Mouse (Mus musculus) embryonic facial prominence, embryonic 15.5 days (tissue): Measurements from ENCODE around the gene Plxnb3. TPM values are rescaled to one million over a fixed set of nuclear protein-coding genes. Genes with fewer than 3 reads are reported as not detected.
A peak's percentile ranks its signal among the peaks of the same experiment; 100 is the strongest.

Experiments
- ATAC-seq: fragments of 200-750 bp; cut with Nextera tagmentation; 2 replicates; pipeline ENCODE4 v1.8.0; 2017; ENCODE audit warnings: low read depth, moderate TSS enrichment; ENCODE audit not compliant: insufficient number of reproducible peaks, low FRiP score, low TSS enrichment
- H3K27ac ChIP-seq: fragments of 300-500 bp; sonication (generic); replicated peaks from 2 replicates; pipeline ENCODE4 v1.5.1; 2015; ENCODE audit warnings: mild to moderate bottlenecking, inconsistent platforms
- H3K27me3 ChIP-seq: fragments of 300-500 bp; sonication (generic); 2 replicates; pipeline ENCODE4 v1.6.1; 2015; ENCODE audit warnings: inconsistent platforms
- H3K36me3 ChIP-seq: fragments of 300-500 bp; sonication (generic); 2 replicates; pipeline ENCODE4 v1.6.1; 2015; ENCODE audit warnings: mild to moderate bottlenecking, inconsistent platforms
- H3K4me1 ChIP-seq: fragments of 300-500 bp; sonication (generic); 2 replicates; pipeline ENCODE4 v1.6.1; 2015; ENCODE audit warnings: inconsistent platforms
- H3K4me2 ChIP-seq: fragments of 300-500 bp; sonication (generic); replicated peaks from 2 replicates; pipeline ENCODE4 v1.6.1; 2015; ENCODE audit warnings: mild to moderate bottlenecking, inconsistent platforms
- H3K4me3 ChIP-seq: fragments of 300-500 bp; sonication (generic); replicated peaks from 2 replicates; pipeline ENCODE4 v1.5.1; 2015; ENCODE audit warnings: mild to moderate bottlenecking, inconsistent platforms
- H3K9ac ChIP-seq: fragments of 300-500 bp; sonication (generic); 2 replicates; pipeline ENCODE4 v1.6.1; 2015; ENCODE audit warnings: inconsistent platforms
- H3K9me3 ChIP-seq: fragments of 300-500 bp; sonication (generic); replicated peaks from 2 replicates; pipeline ENCODE4 v1.6.1; 2016; ENCODE audit warnings: inconsistent platforms
- WGBS: fragments of 180-500 bp; shearing (Covaris S2); methylation state at CpG from one replicate; pipeline ENCODE4 v1.1.7; 2015; 5-methylcytosine and 5-hydroxymethylcytosine counted together
- polyA plus RNA-seq: library from polyadenylated mRNA; unstranded; fragments of >200 nt; fragmentation: Nextera tagmentation; extraction: Ambion mirVana; gene quantifications from 2 replicates; pipeline ENCODE4 v1.2.1, GENCODE M21; 2015

The Plxnb3 gene
- polyA plus RNA-seq, 1 experiment from 2014 or later, result 1.1 TPM

DNA sequence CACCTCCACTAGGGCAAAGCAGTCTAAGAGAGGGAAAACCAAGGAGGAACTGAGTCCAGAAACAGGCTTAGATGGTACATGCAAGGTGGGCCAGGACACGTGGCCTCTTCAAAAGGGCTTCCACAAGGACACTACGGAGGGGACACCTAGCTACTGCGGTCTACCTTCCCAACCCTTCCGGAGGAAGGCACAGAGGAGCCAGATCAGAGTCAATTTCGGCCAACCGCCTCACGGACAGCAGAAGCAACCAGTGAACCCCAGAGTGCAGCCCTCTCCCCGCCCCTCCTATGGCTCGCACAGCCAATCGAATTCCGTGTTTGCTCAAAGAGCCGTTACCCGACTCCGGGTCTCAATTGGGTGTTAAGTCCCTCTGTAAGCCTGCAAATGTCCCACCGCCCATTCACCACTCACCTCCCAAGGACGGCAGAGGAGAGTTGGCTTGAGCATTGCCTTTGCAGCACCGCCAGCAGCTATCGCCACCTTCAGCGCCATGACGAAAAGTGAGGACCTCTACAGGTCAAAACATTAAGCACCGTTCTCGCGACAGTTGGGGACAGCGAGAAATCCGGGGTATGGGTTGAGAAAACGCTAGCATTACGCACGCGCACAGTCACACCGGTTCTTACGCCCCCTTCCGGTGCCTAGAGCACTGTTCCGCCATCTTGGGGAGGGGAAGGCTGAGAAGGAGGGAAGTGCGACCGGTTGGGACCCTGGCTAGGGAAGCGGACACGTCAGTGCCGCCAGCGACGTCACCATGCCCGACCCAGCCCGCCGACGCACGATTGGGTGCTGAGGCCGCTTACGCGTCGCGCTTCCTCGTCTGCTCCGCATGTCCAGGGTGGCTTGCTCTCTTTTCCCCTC is 29.7 kb downstream of the Plxnb3 start, which contains the start of the genes Idh3g and Ssr4:
Gene Idh3g (minus strand): TSS at position 534 of the 861 bp plus-strand sequence.
Gene Ssr4 (plus strand): TSS at position 665 of the 861 bp plus-strand sequence.
- Histone ChIP-seq H3K4me3 (peak within 1 kb of the TSS; percentile 64), H3K4me2 (peak within 1 kb of the TSS; percentile 51), H3K9me3 (no peaks in the 10 kb centered on the region), H3K27me3 (no peaks in the 10 kb centered on the region), H3K9ac (peak within 1 kb of the TSS; percentile 65), H3K4me1 (peaks cover 8% of the 10 kb centered on the region), H3K27ac (peak within 1 kb of the TSS; percentile 91), H3K36me3 (peaks cover 16% of the 10 kb centered on the region)
- WGBS, result 19% methylated on average over 50 of the region's 52 CpGs
- ATAC-seq, result peak; percentile 97

DNA sequence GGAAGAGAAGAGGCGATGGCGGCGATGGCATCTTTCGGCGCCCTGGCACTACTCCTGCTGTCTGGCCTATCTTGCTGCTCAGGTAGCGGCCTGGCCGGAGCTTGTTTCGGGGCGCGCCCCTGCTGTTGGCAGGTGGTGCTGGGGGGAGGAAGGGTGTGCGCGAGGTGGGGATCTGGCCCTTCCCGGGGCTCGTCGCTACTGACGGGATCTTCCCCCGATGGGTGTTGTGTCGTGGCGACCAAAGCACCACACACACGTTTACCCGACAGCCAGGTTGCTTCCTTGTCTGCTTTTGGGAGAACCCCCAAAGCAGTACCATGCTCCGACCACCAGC is 30.3 kb downstream of the Plxnb3 start:
- ATAC-seq, result peak; percentile 22; the same call in 1 of the 2 replicates
- peaks cover 8% of the 10 kb centered on the region for H3K4me1 ChIP-seq
- H3K4me3 ChIP-seq, result peak overlapping the region; percentile 64
- peaks cover 16% of the 10 kb centered on the region; the same call in 1 of the 2 replicates for H3K36me3 ChIP-seq
- 20% methylated on average over 22 of the region's 22 CpGs for WGBS
- peak overlapping the region; percentile 65 for H3K9ac ChIP-seq
- H3K27ac ChIP-seq, result peak overlapping the region; percentile 91
- no peaks in the 10 kb centered on the region for H3K27me3 ChIP-seq
- H3K9me3 ChIP-seq, result no peaks in the 10 kb centered on the region
- H3K4me2 ChIP-seq, result peak overlapping the region; percentile 51

DNA sequence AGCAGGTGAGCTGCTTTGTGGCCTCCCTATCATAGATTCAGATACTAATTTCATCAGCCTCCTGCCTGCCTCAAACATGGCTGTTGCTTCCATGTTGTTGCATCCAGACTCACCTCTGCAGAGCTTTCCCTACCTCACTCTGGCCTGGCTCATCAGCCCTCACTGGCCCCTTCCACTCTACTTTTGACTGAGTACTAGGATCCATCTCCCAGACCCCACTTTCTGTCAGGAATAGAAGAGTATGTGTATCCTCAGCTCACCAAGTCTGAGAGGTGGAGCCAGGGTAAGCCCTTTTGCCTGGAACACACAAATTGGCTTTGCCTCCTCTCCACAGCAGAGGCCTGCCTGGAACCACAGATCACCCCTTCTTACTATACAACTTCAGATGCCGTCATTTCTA is 31.6 kb downstream of the Plxnb3 start:
- no peak for ATAC-seq
- WGBS, result 95% methylated on average over 1 of the region's 1 CpGs

DNA sequence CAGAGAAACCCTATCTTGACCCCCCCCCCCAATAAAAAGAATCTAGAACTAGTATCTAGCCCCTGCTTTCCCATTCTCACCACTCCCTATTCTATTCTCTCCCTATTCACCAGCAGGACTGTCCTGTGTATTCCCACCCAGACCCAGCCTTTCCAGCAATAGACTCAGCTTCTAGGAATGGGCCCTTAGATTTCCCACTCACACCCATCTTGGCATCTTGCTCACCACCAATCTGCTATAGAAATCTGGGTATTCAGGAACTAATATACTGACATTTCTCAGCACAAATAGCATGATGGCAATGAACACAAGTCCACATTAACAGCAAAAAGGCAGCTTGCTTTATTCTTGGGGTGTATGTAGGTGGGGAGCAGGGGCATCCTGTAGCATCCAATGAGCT is 36.1 kb downstream of the Plxnb3 start:
- Histone ChIP-seq H3K4me3 (no peak overlapping the region), H3K4me1 (peaks cover 5% of the 10 kb centered on the region), H3K9me3 (no peaks in the 10 kb centered on the region), H3K9ac (no peak overlapping the region), H3K27ac (no peak overlapping the region), H3K27me3 (no peaks in the 10 kb centered on the region; the same call in 1 of the 2 replicates), H3K4me2 (no peak overlapping the region), H3K36me3 (peaks cover 16% of the 10 kb centered on the region; the same call in 1 of the 2 replicates)
- no peak for ATAC-seq

More for the DNA sequence above, 31.6 kb downstream of the Plxnb3 start:
- no peak overlapping the region for H3K27ac ChIP-seq
- no peak overlapping the region for H3K4me3 ChIP-seq
- H3K27me3 ChIP-seq, result no peaks in the 10 kb centered on the region
- H3K9me3 ChIP-seq, result no peaks in the 10 kb centered on the region
- H3K4me2 ChIP-seq, result peak overlapping the region; percentile 51
- peaks cover 8% of the 10 kb centered on the region for H3K4me1 ChIP-seq
- peaks cover 16% of the 10 kb centered on the region; the same call in 1 of the 2 replicates for H3K36me3 ChIP-seq
- no peak overlapping the region for H3K9ac ChIP-seq

DNA sequence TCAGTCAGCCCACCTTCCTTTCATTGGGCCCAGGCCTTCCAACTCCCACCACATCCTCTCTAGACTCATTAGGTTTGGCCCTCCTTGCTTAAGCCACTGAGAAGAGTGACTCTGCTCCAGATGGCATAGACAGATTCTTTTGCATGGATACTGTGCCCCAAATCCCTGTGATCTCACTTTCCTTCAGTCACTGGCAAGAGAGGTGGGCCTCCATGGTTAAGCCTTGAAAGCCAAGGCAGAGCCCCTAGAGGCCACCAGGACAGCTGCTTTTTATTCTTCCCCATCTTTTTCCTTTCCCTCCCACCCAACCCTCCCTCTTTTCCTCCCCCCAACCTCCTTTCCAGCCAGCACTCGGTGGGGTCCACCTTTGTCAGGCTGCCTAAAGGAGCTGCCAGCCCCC is 36.6 kb downstream of the Plxnb3 start:
- no peak for ATAC-seq
- no peaks in the 10 kb centered on the region for H3K9me3 ChIP-seq
- no peak overlapping the region for H3K4me3 ChIP-seq
- no peaks in the 10 kb centered on the region; the same call in 1 of the 2 replicates for H3K27me3 ChIP-seq
- no peak overlapping the region for H3K27ac ChIP-seq
- no peak overlapping the region for H3K9ac ChIP-seq
- 80% methylated on average over 1 of the region's 1 CpGs for WGBS
- H3K4me1 ChIP-seq, result peaks cover under 1% of the 10 kb centered on the region; the same call in 1 of the 2 replicates
- H3K4me2 ChIP-seq, result no peak overlapping the region
- H3K36me3 ChIP-seq, result peaks cover 16% of the 10 kb centered on the region; the same call in 1 of the 2 replicates

DNA sequence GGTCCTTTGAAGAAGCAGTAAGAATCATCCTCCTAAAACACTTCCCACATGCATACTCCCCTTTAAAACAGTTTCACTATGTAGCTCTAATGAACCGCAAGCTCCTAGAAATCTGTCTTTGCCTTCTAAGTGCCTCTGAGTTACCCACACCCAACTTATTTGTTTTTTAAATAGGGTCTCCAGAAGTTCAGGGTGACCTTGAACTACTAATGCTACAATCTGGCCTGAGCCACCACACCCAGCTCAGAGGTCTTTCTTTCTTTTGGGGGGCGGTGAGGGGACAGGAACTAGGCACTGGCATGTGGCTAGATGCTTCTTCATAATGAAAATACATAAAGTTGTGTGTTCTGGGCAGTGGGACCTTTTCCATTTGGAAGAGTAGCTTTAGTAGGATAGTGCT is 40.6 kb downstream of the Plxnb3 start:
- Histone ChIP-seq H3K27me3 (no peaks in the 10 kb centered on the region; the same call in 1 of the 2 replicates), H3K4me3 (no peak overlapping the region), H3K36me3 (no peaks in the 10 kb centered on the region), H3K4me1 (no peaks in the 10 kb centered on the region), H3K9me3 (no peaks in the 10 kb centered on the region), H3K9ac (no peak overlapping the region), H3K4me2 (no peak overlapping the region), H3K27ac (no peak overlapping the region)
- ATAC-seq, result no peak
- WGBS, result 84% methylated on average over 2 of the region's 2 CpGs

DNA sequence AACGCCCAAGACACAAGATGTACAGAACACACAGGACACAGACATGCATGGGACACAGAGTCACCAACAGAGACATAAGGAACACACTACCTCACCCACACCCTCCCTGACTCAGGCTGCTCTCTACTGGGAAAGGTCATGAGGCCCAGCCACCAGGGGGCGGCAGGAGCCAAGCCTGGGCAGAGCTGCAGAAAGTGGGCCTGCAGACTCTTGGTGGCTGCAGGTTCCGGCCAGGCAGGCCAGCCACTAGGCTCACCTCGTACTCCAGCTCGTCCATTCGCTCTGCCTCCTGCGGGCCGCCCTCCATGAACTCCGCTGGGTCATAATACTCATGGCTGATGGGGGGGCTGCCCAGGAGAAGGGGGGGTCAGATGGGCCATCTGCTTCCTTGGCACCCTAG is 41.6 kb downstream of the Plxnb3 start:
- Histone ChIP-seq H3K36me3 (no peaks in the 10 kb centered on the region), H3K4me2 (no peak overlapping the region), H3K27ac (no peak overlapping the region), H3K9ac (no peak overlapping the region), H3K27me3 (no peaks in the 10 kb centered on the region; the same call in 1 of the 2 replicates), H3K9me3 (no peaks in the 10 kb centered on the region), H3K4me3 (no peak overlapping the region), H3K4me1 (no peaks in the 10 kb centered on the region)
- ATAC-seq, result peak; percentile 54; the same call in 1 of the 2 replicates
- WGBS, result 50% methylated on average over 9 of the region's 9 CpGs

DNA sequence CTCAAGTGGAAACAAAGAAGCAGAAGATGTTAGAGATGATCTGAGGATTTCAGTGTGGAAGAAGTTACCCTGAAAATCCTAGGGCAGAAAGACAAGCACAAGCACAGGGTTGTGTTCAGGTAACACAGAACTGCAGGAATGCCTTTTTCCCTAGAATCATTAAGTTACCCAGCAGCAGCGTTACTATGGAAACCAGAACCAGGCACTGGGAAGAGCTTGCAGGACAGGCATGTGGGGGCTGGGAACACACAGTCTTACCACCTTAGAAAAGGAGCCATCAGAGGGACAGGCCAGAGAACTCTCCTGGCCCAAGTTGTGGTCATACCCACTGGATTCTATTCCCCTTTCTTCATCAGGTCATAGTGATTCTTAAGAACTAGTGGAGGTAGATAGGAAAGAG is 48.9 kb downstream of the Plxnb3 start:
- H3K4me1 ChIP-seq, result no peaks in the 10 kb centered on the region
- no peaks in the 10 kb centered on the region for H3K27me3 ChIP-seq
- no peak overlapping the region for H3K4me2 ChIP-seq
- no peak overlapping the region for H3K9ac ChIP-seq
- no peak for ATAC-seq
- H3K27ac ChIP-seq, result no peak overlapping the region
- WGBS, result 59% methylated on average over 1 of the region's 1 CpGs
- H3K9me3 ChIP-seq, result no peaks in the 10 kb centered on the region
- H3K4me3 ChIP-seq, result no peak overlapping the region
- H3K36me3 ChIP-seq, result no peaks in the 10 kb centered on the region

DNA sequence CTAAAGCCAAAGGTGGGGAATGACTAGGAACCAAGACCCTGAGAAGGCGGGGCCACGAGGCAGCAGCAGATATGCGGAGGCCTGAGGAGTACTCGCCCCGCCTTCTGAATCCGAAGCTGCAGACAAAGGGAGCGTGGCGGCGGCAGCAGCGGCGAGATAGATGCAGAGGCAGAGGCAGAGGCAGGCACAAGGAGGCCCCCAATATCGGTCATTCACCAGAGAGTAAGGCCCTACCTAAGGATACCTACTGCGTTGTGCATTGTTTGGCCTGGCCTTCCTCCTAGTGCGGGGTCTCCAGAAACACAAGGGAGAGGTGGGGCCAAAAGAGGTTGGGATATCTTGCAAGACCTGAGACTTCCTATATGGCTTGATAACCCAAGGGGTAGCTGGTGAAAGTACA is 58.2 kb downstream of the Plxnb3 start:
- H3K4me1 ChIP-seq, result no peaks in the 10 kb centered on the region
- H3K9ac ChIP-seq, result no peak overlapping the region
- H3K4me2 ChIP-seq, result peak overlapping the region; percentile 41
- H3K27ac ChIP-seq, result no peak overlapping the region
- H3K36me3 ChIP-seq, result no peaks in the 10 kb centered on the region
- H3K27me3 ChIP-seq, result no peaks in the 10 kb centered on the region
- no peak for ATAC-seq
- H3K4me3 ChIP-seq, result peak overlapping the region; percentile 30
- WGBS, result 21% methylated on average over 14 of the region's 14 CpGs
- no peaks in the 10 kb centered on the region for H3K9me3 ChIP-seq

DNA sequence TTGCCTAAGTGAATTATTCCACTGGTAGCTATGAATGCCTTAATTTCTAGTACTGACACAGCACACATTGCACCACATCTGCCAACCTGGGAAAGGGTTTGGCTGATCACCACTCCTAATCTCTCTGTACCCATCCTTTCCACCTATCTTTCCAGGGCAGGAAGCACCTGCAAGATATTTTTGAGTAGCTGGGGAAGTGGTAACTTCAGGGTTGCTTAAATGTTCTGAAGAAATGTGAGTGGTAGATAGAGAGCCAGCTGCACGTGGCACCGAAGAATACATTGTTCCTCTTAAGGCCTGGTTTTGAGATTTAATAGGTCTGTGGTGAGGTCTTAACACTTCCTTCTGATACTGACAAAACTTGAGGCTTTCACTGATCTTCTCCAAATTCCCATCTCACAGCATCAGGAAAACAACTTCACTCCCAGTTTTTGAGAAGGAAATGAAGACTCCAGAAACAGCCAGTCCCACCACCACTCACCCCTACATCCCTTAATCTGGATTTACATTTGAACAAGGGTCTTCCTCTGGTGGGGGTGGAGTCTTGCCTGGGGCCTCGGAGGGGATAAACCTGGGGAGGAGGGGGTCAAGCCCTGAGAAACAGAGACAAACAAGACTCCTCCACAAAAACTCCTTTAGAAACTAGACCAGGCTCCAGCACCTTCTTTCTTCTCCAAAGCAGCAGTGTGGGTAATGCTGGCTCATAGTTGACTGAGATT is 59.9 kb downstream of the Plxnb3 start:
- Histone ChIP-seq H3K4me3 (no peak overlapping the region), H3K27me3 (no peaks in the 10 kb centered on the region), H3K9me3 (no peaks in the 10 kb centered on the region), H3K36me3 (no peaks in the 10 kb centered on the region), H3K4me2 (no peak overlapping the region), H3K9ac (no peak overlapping the region), H3K27ac (no peak overlapping the region), H3K4me1 (no peaks in the 10 kb centered on the region)
- no peak for ATAC-seq
- WGBS, result 57% methylated on average over 3 of the region's 3 CpGs
